Mouse (Mus musculus) c-Kit-positive CD71-positive TER-119-positive erythroid progenitor cells, embryonic 14.5 days (primary cell): Measurements from ENCODE around the gene A630076J17Rik.

ENCODE experiments used
- DNase-seq: peaks from one replicate; pipeline ENCODE4 v3.0.0-alpha.2; 2013; ENCODE audit warnings: low spot score

The A630076J17Rik gene

GRCm38 (mm10) chr3:107230527-107230926 lies at the start of gene A630076J17Rik:
Gene A630076J17Rik, plus strand, starts transcription at chr3:107230614.
- DNase-seq = no peak

GRCm38 (mm10) chr3:107180860-107181259 lies 49.6 kb upstream of the A630076J17Rik start:
- DNase-seq = no peak

GRCm38 (mm10) chr3:107182756-107183155 lies 47.7 kb upstream of the A630076J17Rik start, which contains the start of gene Kcna10:
Gene Kcna10, plus strand, starts transcription at chr3:107183056.
- DNase-seq = no peak

- DNase-seq = no peak
Observed at GRCm38 (mm10) chr3:107183178-107183577, 47.2 kb upstream of the A630076J17Rik start.

- DNase-seq = no peak
Observed at GRCm38 (mm10) chr3:107185597-107185996, 44.8 kb upstream of the A630076J17Rik start.

GRCm38 (mm10) chr3:107187022-107187421 lies 43.4 kb upstream of the A630076J17Rik start:
- no peak for DNase-seq

GRCm38 (mm10) chr3:107188226-107188899 lies 42.1 kb upstream of the A630076J17Rik start:
- no peak for DNase-seq

- no peak for DNase-seq
Observed at GRCm38 (mm10) chr3:107201310-107202180, 28.9 kb upstream of the A630076J17Rik start.

GRCm38 (mm10) chr3:107204413-107204812 lies 26.0 kb upstream of the A630076J17Rik start:
- no peak for DNase-seq

GRCm38 (mm10) chr3:107205170-107205569 lies 25.2 kb upstream of the A630076J17Rik start:
- no peak for DNase-seq

- DNase-seq = peak; percentile 46
Observed at GRCm38 (mm10) chr3:107205994-107206393, 24.4 kb upstream of the A630076J17Rik start.

GRCm38 (mm10) chr3:107206490-107207150 lies 23.8 kb upstream of the A630076J17Rik start:
- no peak for DNase-seq

GRCm38 (mm10) chr3:107207625-107208253 lies 22.7 kb upstream of the A630076J17Rik start:
- DNase-seq = no peak

- DNase-seq = no peak
Observed at GRCm38 (mm10) chr3:107214606-107215005, 15.8 kb upstream of the A630076J17Rik start.

- DNase-seq = no peak
Observed at GRCm38 (mm10) chr3:107216400-107217100, 13.9 kb upstream of the A630076J17Rik start.

GRCm38 (mm10) chr3:107217101-107217480 lies 13.3 kb upstream of the A630076J17Rik start:
- DNase-seq = no peak

GRCm38 (mm10) chr3:107218572-107218971 lies 11.8 kb upstream of the A630076J17Rik start:
- DNase-seq = no peak

- DNase-seq = no peak
Observed at GRCm38 (mm10) chr3:107221608-107222007, 8.8 kb upstream of the A630076J17Rik start, which contains the start of gene Cym. Gene Cym, minus strand, starts transcription at chr3:107221732.

GRCm38 (mm10) chr3:107223230-107223629 lies 7.2 kb upstream of the A630076J17Rik start:
- DNase-seq = no peak

- DNase-seq = no peak
Observed at GRCm38 (mm10) chr3:107225820-107226219, 4.6 kb upstream of the A630076J17Rik start.

- no peak for DNase-seq
Observed at GRCm38 (mm10) chr3:107229221-107229620, 1.2 kb upstream of the A630076J17Rik start.
